Mouse (Mus musculus) liver, embryonic 14.5 days (tissue): ENCODE measurements around the gene Nup93. TPM values are rescaled to one million over a fixed set of nuclear protein-coding genes. Genes with fewer than 3 reads are reported as not detected.

Source experiments
- ATAC-seq: fragments of 200-750 bp; cut with Nextera tagmentation; 2 replicates; pipeline ENCODE4 v1.8.0; 2017; ENCODE audit warnings: moderate number of reproducible peaks, mild to moderate bottlenecking, moderate library complexity; ENCODE audit not compliant: insufficient read depth
- DNase-seq, 3 experiments: peaks; one replicate each; pipeline ENCODE4 v3.0.0-alpha.2; 2012 to 2013; ENCODE audit warnings: low read depth in 3 of 3, low spot score in 3 of 3
- H3K27ac ChIP-seq: fragments of 300-500 bp; sonication (generic); 2 replicates; pipeline ENCODE4 v1.5.1; 2014; ENCODE audit warnings: moderate library complexity, mild to moderate bottlenecking, control low read depth, inconsistent platforms
- H3K27me3 ChIP-seq: fragments of 300-500 bp; sonication (generic); 2 replicates; pipeline ENCODE4 v1.6.1; 2014; ENCODE audit warnings: mild to moderate bottlenecking, low read length, moderate library complexity; ENCODE audit not compliant: control insufficient read depth, insufficient read depth
- H3K36me3 ChIP-seq: fragments of 300-500 bp; sonication (generic); replicated peaks from 2 replicates; pipeline ENCODE4 v1.6.1; 2014; ENCODE audit warnings: low read depth; ENCODE audit not compliant: control insufficient read depth, insufficient read depth
- H3K4me1 ChIP-seq, 2 experiments: fragments of 200-500 bp in 1 of 2; fragments of 300-500 bp in 1 of 2; sonication (generic) in 1 of 2; replicated peaks; 2 replicates each; pipeline ENCODE4 v1.6.1; 2012 to 2014; ENCODE audit warnings: antibody characterized with exemption in 1 of 2, inconsistent platforms in 1 of 2, low read length in 1 of 2; ENCODE audit not compliant: control insufficient read depth in 2 of 2, insufficient read depth in 2 of 2
- H3K4me2 ChIP-seq: fragments of 300-500 bp; sonication (generic); 2 replicates; pipeline ENCODE4 v1.6.1; 2014; ENCODE audit warnings: low read depth, mild to moderate bottlenecking, control low read depth, moderate library complexity
- H3K4me3 ChIP-seq, 2 experiments: fragments of 200-500 bp in 1 of 2; fragments of 300-500 bp in 1 of 2; sonication (generic) in 1 of 2; 2 replicates each; pipeline ENCODE4 v1.5.1; 2012 to 2014; ENCODE audit warnings: low read depth in 2 of 2, low read length in 2 of 2, mild to moderate bottlenecking in 2 of 2, control low read depth in 1 of 2, inconsistent platforms in 1 of 2, moderate library complexity in 1 of 2; ENCODE audit not compliant: insufficient read depth in 1 of 2
- H3K9ac ChIP-seq: fragments of 300-500 bp; sonication (generic); replicated peaks from 2 replicates; pipeline ENCODE4 v1.6.1; 2014; ENCODE audit warnings: mild to moderate bottlenecking, control low read depth, moderate library complexity
- H3K9me3 ChIP-seq: fragments of 300-500 bp; sonication (generic); 2 replicates; pipeline ENCODE4 v1.6.1; 2016; ENCODE audit warnings: low read length, mixed read lengths; ENCODE audit not compliant: control insufficient read depth
- CTCF ChIP-seq: IDR thresholded peaks from 2 replicates; pipeline ENCODE4 v1.5.1; 2016; ENCODE audit warnings: antibody characterized with exemption, low read depth, control low read depth
- EP300 ChIP-seq: IDR thresholded peaks from 2 replicates; pipeline ENCODE4 v1.6.1; 2016; ENCODE audit warnings: antibody characterized with exemption, low read depth
- WGBS: fragments of 180-500 bp; shearing (Covaris S2); extraction: QIAGEN DNeasy Blood & Tissue Kit; methylation state at CpG from one replicate; pipeline ENCODE4 v1.1.7; 2014; ENCODE audit not compliant: insufficient replicate concordance; 5-methylcytosine and 5-hydroxymethylcytosine counted together
- polyA plus RNA-seq, 2 experiments: library from polyadenylated mRNA; depleted of rRNA in 1 of 2; stranded (reverse) in 1 of 2; unstranded in 1 of 2; fragments of >200 nt; fragmentation: Nextera tagmentation in 1 of 2; extraction: Ambion mirVana in 1 of 2; gene quantifications; 2 replicates each; pipeline versions ENCODE4 v1.2.1 to v1.2.3; 2012 to 2014

Nup93 gene
- polyA plus RNA-seq, 2 experiments, result 28.2 to 38.7 TPM

GRCm38 (mm10) chr8:94172075-94172808, 42.1 kb upstream of the Nup93 start, which contains the start of gene Mt2:
TSS of gene Mt2 (plus strand) at chr8:94172664.
- ATAC-seq, result peak; percentile 87
- Histone ChIP-seq H3K4me2 (peak within 1 kb of the TSS; percentile 95), H3K36me3 (peaks cover 3% of the 10 kb centered on the region; the same call in 1 of the 2 replicates), H3K4me1 (peaks cover 25 to 40% of the 10 kb centered on the region in 2 experiments), H3K27ac (peak within 1 kb of the TSS; percentile 95), H3K9ac (peak within 1 kb of the TSS; percentile 98), H3K27me3 (no peaks in the 10 kb centered on the region; the same call in none of the 2 replicates), H3K4me3 (peak within 1 kb of the TSS; percentile 83 to 97), H3K9me3 (no peaks in the 10 kb centered on the region)
- peak; percentile 95 to 98 (median 96) for DNase-seq
- TF ChIP-seq EP300 (peak; percentile 79), CTCF (no peak)
- under 1% methylated on average over 55 of the region's 56 CpGs for WGBS

GRCm38 (mm10) chr8:94172809-94173732, 41.3 kb upstream of the Nup93 start:
- Histone ChIP-seq H3K4me3 (peak overlapping the region; percentile 83 to 97), H3K4me1 (peaks cover 32 to 42% of the 10 kb centered on the region in 2 experiments), H3K9ac (peak overlapping the region; percentile 98), H3K27ac (peak overlapping the region; percentile 95), H3K9me3 (no peaks in the 10 kb centered on the region), H3K27me3 (no peaks in the 10 kb centered on the region; the same call in none of the 2 replicates), H3K4me2 (peak overlapping the region; percentile 95), H3K36me3 (peaks cover 3% of the 10 kb centered on the region; the same call in 1 of the 2 replicates)
- peak; percentile 25; the same call in 1 of the 2 replicates for ATAC-seq
- TF ChIP-seq CTCF (peak; percentile 13; the same call in 1 of the 2 replicates), EP300 (0 out of 2 replicates have a peak, but pooled peaks have one; percentile 10)
- WGBS, result 2% methylated on average over 39 of the region's 39 CpGs
- peak in 1 of 3 experiments; percentile 68 for DNase-seq

GRCm38 (mm10) chr8:94173848-94174403, 40.4 kb upstream of the Nup93 start:
- H3K9ac ChIP-seq, result peak overlapping the region; percentile 98
- peak overlapping the region; percentile 95 for H3K4me2 ChIP-seq
- 40% methylated on average over 11 of the region's 11 CpGs for WGBS
- no peaks in the 10 kb centered on the region; the same call in none of the 2 replicates for H3K27me3 ChIP-seq
- peak in 1 of 3 experiments; percentile 73 for DNase-seq
- no peaks in the 10 kb centered on the region for H3K9me3 ChIP-seq
- peak overlapping the region; percentile 95 for H3K27ac ChIP-seq
- ATAC-seq, result no peak
- peaks cover 38 to 43% of the 10 kb centered on the region in 2 experiments for H3K4me1 ChIP-seq
- H3K4me3 ChIP-seq, result peak overlapping the region; percentile 83 to 97
- TF ChIP-seq EP300 (no peak), CTCF (peak; percentile 65)
- peaks cover 3% of the 10 kb centered on the region; the same call in 1 of the 2 replicates for H3K36me3 ChIP-seq

- Histone ChIP-seq H3K4me3 (peak overlapping the region; percentile 83 to 97), H3K36me3 (peaks cover 3% of the 10 kb centered on the region; the same call in 1 of the 2 replicates), H3K4me2 (peak overlapping the region; percentile 95), H3K9ac (peak overlapping the region; percentile 98), H3K4me1 (peaks cover 31 to 36% of the 10 kb centered on the region in 2 experiments), H3K27ac (peak overlapping the region; percentile 95), H3K27me3 (no peaks in the 10 kb centered on the region; the same call in none of the 2 replicates), H3K9me3 (no peaks in the 10 kb centered on the region)
- 34% methylated on average over 7 of the region's 7 CpGs for WGBS
- DNase-seq, result no peak
- no peak for ATAC-seq
- TF ChIP-seq CTCF (peak; percentile 60), EP300 (no peak)
Observed at GRCm38 (mm10) chr8:94174619-94175213, 39.6 kb upstream of the Nup93 start.
